Mouse (Mus musculus): Measurements from ENCODE around the gene Fam205c. TPM values are rescaled to one million over a fixed set of nuclear protein-coding genes. Genes with fewer than 3 reads are reported as not detected.

Gene Fam205c
- polyA plus RNA-seq, 1 experiment from 2014 or later = 0.36 TPM

Other genes with a start within 250 kb of the Fam205c start
- gene Gm2564, start 244.5 kb downstream of the Fam205c start, polyA plus RNA-seq (2015; fragmentation: Nextera tagmentation; extraction: Ambion mirVana) = 0.50 TPM in 1 of 2 replicates, not detected in the other
- not detected in 2 replicates for gene Ccl27b, start 219.0 kb downstream of the Fam205c start, polyA plus RNA-seq (2015; fragmentation: Nextera tagmentation; extraction: Ambion mirVana)
- 0.28 TPM in 1 of 2 replicates, not detected in the other for gene Il11ra2, start 212.3 kb downstream of the Fam205c start, polyA plus RNA-seq (2015; fragmentation: Nextera tagmentation; extraction: Ambion mirVana)
- gene 4930578G10Rik, start 138.7 kb downstream of the Fam205c start, polyA plus RNA-seq (2015; fragmentation: Nextera tagmentation; extraction: Ambion mirVana) = not detected in 2 replicates
- not detected in 2 replicates for gene Ccl19, start 117.7 kb downstream of the Fam205c start, polyA plus RNA-seq (2015; fragmentation: Nextera tagmentation; extraction: Ambion mirVana)
- 98.7 and 109 TPM in 2 replicates for gene Ccl21a, start 100.2 kb downstream of the Fam205c start, polyA plus RNA-seq (2015; fragmentation: Nextera tagmentation; extraction: Ambion mirVana)
- gene Fam205a1, start 20.3 kb downstream of the Fam205c start, polyA plus RNA-seq (2015; fragmentation: Nextera tagmentation; extraction: Ambion mirVana) = not detected in 2 replicates
- gene Gm12394, start 17.5 kb downstream of the Fam205c start, polyA plus RNA-seq (2015; fragmentation: Nextera tagmentation; extraction: Ambion mirVana) = 0.08 and 0.11 TPM in 2 replicates
- 2.0 and 2.8 TPM in 2 replicates for gene Phf24, start 42.4 kb upstream of the Fam205c start, polyA plus RNA-seq (2015; fragmentation: Nextera tagmentation; extraction: Ambion mirVana)
- 10.4 and 11.6 TPM in 2 replicates for gene Dnajb5, start 75.6 kb upstream of the Fam205c start, polyA plus RNA-seq (2015; fragmentation: Nextera tagmentation; extraction: Ambion mirVana)
- gene 1700022I11Rik, start 95.4 kb upstream of the Fam205c start, polyA plus RNA-seq (2015; fragmentation: Nextera tagmentation; extraction: Ambion mirVana) = 0.24 and 1.6 TPM in 2 replicates
- gene Vcp, start 126.3 kb upstream of the Fam205c start, polyA plus RNA-seq (2015; fragmentation: Nextera tagmentation; extraction: Ambion mirVana) = 478 and 494 TPM in 2 replicates
- gene Fancg, start 136.3 kb upstream of the Fam205c start, polyA plus RNA-seq (2015; fragmentation: Nextera tagmentation; extraction: Ambion mirVana) = 19.8 and 22.3 TPM in 2 replicates
- gene Pigo, start 151.6 kb upstream of the Fam205c start, polyA plus RNA-seq (2015; fragmentation: Nextera tagmentation; extraction: Ambion mirVana) = 23.4 and 23.9 TPM in 2 replicates
- 294 and 307 TPM in 2 replicates for gene Stoml2, start 157.5 kb upstream of the Fam205c start, polyA plus RNA-seq (2015; fragmentation: Nextera tagmentation; extraction: Ambion mirVana)
- 16.9 and 17.2 TPM in 2 replicates for gene Fam214b, start 172.0 kb upstream of the Fam205c start, polyA plus RNA-seq (2015; fragmentation: Nextera tagmentation; extraction: Ambion mirVana)
- gene Unc13b, start 184.7 kb upstream of the Fam205c start, polyA plus RNA-seq (2015; fragmentation: Nextera tagmentation; extraction: Ambion mirVana) = 4.9 and 6.3 TPM in 2 replicates

All from embryonic facial prominence, embryonic 15.5 days (tissue).